Mouse (Mus musculus) midbrain, embryonic 14.5 days (tissue): ENCODE measurements around the gene Rbfox2. TPM values are rescaled to one million over a fixed set of nuclear protein-coding genes. Genes with fewer than 3 reads are reported as not detected.

ENCODE experiments used
- ATAC-seq: fragments of 200-750 bp; cut with Nextera tagmentation; 2 replicates; pipeline ENCODE4 v1.8.0; 2017; ENCODE audit warnings: moderate number of reproducible peaks, moderate library complexity; ENCODE audit not compliant: low FRiP score, low TSS enrichment
- DNase-seq: peaks from one replicate; pipeline ENCODE4 v3.0.0-alpha.2; 2015
- H3K27ac ChIP-seq: fragments of 300-500 bp; sonication (generic); replicated peaks from 2 replicates; pipeline ENCODE4 v1.5.1; 2014; ENCODE audit warnings: mild to moderate bottlenecking, low read depth, low read length, moderate library complexity
- H3K27me3 ChIP-seq: fragments of 300-500 bp; sonication (generic); 2 replicates; pipeline ENCODE4 v1.6.1; 2014; ENCODE audit warnings: low read length, control low read depth, mixed read lengths; ENCODE audit not compliant: control insufficient read depth, insufficient read depth
- H3K36me3 ChIP-seq: fragments of 300-500 bp; sonication (generic); 2 replicates; pipeline ENCODE4 v1.6.1; 2014; ENCODE audit warnings: low read length, control low read depth; ENCODE audit not compliant: control insufficient read depth, insufficient read depth
- H3K4me1 ChIP-seq: fragments of 300-500 bp; sonication (generic); 2 replicates; pipeline ENCODE4 v1.6.1; 2014; ENCODE audit warnings: mild to moderate bottlenecking, antibody characterized with exemption, low read length, control low read depth; ENCODE audit not compliant: control insufficient read depth, insufficient read depth
- H3K4me2 ChIP-seq: fragments of 300-500 bp; sonication (generic); 2 replicates; pipeline ENCODE4 v1.6.1; 2014; ENCODE audit warnings: mild to moderate bottlenecking, low read length, moderate library complexity
- H3K4me3 ChIP-seq: fragments of 300-500 bp; sonication (generic); replicated peaks from 2 replicates; pipeline ENCODE4 v1.5.1; 2014; ENCODE audit warnings: low read depth, low read length
- H3K9ac ChIP-seq: fragments of 300-500 bp; sonication (generic); replicated peaks from 2 replicates; pipeline ENCODE4 v1.6.1; 2014; ENCODE audit warnings: mild to moderate bottlenecking, low read length, moderate library complexity
- H3K9me3 ChIP-seq: fragments of 300-500 bp; sonication (generic); 2 replicates; pipeline ENCODE4 v1.6.1; 2016; ENCODE audit warnings: low read length, control low read depth, mixed read lengths; ENCODE audit not compliant: control insufficient read depth
- WGBS: fragments of 180-500 bp; shearing (Covaris S2); extraction: QIAGEN DNeasy Blood & Tissue Kit; methylation state at CpG from one replicate; pipeline ENCODE4 v1.1.7; 2014; 5-methylcytosine and 5-hydroxymethylcytosine counted together
- polyA plus RNA-seq: library from polyadenylated mRNA; unstranded; fragments of >200 nt; fragmentation: Nextera tagmentation; extraction: Ambion mirVana; gene quantifications from 2 replicates; pipeline ENCODE4 v1.2.1, GENCODE M21; 2014

Rbfox2 gene
- polyA plus RNA-seq, 1 experiment from 2014 or later: 195 TPM

DNA sequence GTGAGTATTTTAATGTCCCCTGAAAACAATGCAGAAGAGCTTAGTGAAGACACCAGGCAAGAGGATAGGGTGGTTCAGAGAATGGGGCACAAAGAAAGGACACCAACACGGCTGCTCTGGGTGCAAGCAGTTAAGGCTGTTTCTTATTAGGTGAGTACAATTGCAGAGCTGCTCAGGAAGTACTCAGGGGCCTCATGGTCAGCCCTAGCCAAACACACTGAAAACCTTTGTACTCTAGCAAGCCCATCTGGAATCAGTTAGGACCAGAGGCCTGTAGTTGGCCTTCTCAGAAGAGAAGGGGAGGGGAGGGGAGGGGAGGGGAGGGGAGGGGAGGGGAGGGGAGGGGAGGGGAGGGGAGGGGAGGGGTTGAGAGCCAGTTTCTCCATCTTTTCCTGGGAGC lies 52.2 kb downstream of the Rbfox2 start:
- 29% methylated on average over 1 of the region's 1 CpGs for WGBS
- DNase-seq: no peak
- no peak for ATAC-seq

DNA sequence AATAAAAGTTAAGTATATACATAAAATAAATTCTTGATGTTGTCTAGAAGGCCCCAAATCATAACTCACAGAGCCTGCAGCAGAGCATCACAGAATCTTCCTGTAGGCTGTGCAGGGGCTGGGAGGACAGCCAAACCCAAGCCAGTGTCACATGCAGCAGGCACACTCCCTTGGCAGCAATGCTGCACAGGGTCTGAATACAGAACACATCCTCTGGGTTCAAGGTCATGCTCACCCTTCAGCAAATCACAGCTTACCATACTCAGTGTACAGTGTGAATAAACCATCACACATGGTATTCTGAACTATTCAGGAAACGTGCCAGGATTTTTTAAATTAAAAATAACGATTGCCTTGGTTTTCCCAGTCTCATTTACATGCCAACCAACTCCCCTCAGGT lies 52.7 kb downstream of the Rbfox2 start:
- H3K4me1 ChIP-seq: peaks cover 13% of the 10 kb centered on the region
- H3K9me3 ChIP-seq: no peaks in the 10 kb centered on the region
- peak overlapping the region; percentile 49; the same call in 1 of the 2 replicates for H3K27ac ChIP-seq
- WGBS: 68% methylated on average over 2 of the region's 2 CpGs
- H3K27me3 ChIP-seq: no peaks in the 10 kb centered on the region
- ATAC-seq (no peak), DNase-seq (peak; percentile 24)
- no peak overlapping the region for H3K4me2 ChIP-seq
- H3K36me3 ChIP-seq: no peaks in the 10 kb centered on the region
- H3K9ac ChIP-seq: no peak overlapping the region
- H3K4me3 ChIP-seq: no peak overlapping the region

More for the DNA sequence above, 52.2 kb downstream of the Rbfox2 start:
- H3K4me1 ChIP-seq: peaks cover 13% of the 10 kb centered on the region
- no peaks in the 10 kb centered on the region for H3K36me3 ChIP-seq
- no peaks in the 10 kb centered on the region for H3K9me3 ChIP-seq
- H3K9ac ChIP-seq: no peak overlapping the region
- H3K4me3 ChIP-seq: no peak overlapping the region
- no peaks in the 10 kb centered on the region for H3K27me3 ChIP-seq
- peak overlapping the region; percentile 49; the same call in 1 of the 2 replicates for H3K27ac ChIP-seq
- H3K4me2 ChIP-seq: no peak overlapping the region

DNA sequence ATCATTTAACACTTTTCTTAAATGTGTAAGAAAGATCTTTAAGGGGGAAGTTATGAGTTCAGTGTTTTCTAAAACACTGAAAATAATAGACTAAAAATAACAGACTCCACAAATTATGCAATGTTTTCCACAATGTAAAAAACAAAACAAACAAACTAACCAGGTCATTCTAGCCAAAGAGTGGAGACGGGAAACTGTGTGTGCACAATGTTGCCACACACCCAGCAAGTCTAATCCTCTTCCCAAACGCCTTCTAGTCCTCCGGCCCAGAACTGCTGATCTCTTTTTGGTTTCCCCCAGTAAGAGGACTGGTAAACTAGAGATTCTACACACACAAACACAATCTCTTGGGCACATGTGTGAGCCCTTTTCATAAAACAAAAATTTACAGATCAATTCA lies 55.1 kb downstream of the Rbfox2 start:
- Histone ChIP-seq H3K4me1 (peaks cover 6% of the 10 kb centered on the region; the same call in 1 of the 2 replicates), H3K9me3 (no peaks in the 10 kb centered on the region), H3K4me2 (no peak overlapping the region), H3K36me3 (no peaks in the 10 kb centered on the region), H3K27me3 (no peaks in the 10 kb centered on the region), H3K27ac (no peak overlapping the region), H3K9ac (no peak overlapping the region), H3K4me3 (no peak overlapping the region)
- DNase-seq (no peak), ATAC-seq (no peak)
- WGBS: 65% methylated on average over 3 of the region's 3 CpGs

DNA sequence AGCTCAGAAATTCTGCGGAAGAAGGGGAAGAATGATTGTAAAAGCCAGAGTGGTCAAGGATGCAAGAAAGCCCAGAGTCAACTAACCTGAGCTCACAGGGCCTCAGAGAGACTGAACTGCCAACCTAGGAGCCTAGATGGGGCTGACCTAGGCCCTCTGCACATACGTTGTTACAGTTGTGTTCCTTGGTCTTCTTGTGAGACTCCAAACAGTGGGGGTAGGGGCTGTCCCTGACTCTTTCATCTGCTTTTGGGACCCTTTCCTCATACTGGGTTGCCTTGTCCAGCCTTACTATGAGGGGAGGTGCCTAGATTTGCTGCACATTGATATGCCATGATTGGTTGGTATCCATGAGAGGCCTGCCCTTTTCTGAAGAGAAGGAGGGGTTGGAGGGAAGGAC lies 56.0 kb downstream of the Rbfox2 start:
- Histone ChIP-seq H3K9ac (no peak overlapping the region), H3K27ac (no peak overlapping the region), H3K4me3 (no peak overlapping the region), H3K9me3 (no peaks in the 10 kb centered on the region), H3K4me1 (peaks cover 15% of the 10 kb centered on the region), H3K27me3 (no peaks in the 10 kb centered on the region), H3K36me3 (no peaks in the 10 kb centered on the region), H3K4me2 (no peak overlapping the region)
- DNase-seq (no peak), ATAC-seq (no peak)
- WGBS: 92% methylated on average over 2 of the region's 2 CpGs

DNA sequence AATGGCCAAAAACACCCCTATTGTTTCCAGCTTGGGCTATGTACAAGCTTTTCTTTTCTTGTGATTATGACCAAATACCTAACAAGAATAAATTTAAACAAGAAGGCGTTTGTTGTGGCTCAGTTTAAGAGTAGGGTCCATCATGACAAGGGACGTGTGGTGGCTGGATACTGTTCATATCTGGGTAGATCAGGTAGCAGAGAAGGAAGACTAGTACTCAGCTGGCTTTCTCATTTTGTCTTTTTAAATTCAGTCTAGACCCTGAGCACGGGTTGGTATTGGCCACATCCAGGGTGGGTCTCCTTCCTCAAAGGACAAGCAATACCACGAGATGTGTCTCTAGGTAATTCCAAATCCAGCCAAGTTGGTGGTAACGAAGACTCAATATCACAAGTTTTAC lies 57.4 kb downstream of the Rbfox2 start:
- no peaks in the 10 kb centered on the region for H3K27me3 ChIP-seq
- H3K27ac ChIP-seq: no peak overlapping the region
- no peak for ATAC-seq
- H3K4me3 ChIP-seq: no peak overlapping the region
- DNase-seq: no peak
- H3K9me3 ChIP-seq: no peaks in the 10 kb centered on the region
- no peaks in the 10 kb centered on the region for H3K36me3 ChIP-seq
- peaks cover 18% of the 10 kb centered on the region for H3K4me1 ChIP-seq
- no peak overlapping the region for H3K4me2 ChIP-seq
- no peak overlapping the region for H3K9ac ChIP-seq
- WGBS: 90% methylated on average over 5 of the region's 5 CpGs

DNA sequence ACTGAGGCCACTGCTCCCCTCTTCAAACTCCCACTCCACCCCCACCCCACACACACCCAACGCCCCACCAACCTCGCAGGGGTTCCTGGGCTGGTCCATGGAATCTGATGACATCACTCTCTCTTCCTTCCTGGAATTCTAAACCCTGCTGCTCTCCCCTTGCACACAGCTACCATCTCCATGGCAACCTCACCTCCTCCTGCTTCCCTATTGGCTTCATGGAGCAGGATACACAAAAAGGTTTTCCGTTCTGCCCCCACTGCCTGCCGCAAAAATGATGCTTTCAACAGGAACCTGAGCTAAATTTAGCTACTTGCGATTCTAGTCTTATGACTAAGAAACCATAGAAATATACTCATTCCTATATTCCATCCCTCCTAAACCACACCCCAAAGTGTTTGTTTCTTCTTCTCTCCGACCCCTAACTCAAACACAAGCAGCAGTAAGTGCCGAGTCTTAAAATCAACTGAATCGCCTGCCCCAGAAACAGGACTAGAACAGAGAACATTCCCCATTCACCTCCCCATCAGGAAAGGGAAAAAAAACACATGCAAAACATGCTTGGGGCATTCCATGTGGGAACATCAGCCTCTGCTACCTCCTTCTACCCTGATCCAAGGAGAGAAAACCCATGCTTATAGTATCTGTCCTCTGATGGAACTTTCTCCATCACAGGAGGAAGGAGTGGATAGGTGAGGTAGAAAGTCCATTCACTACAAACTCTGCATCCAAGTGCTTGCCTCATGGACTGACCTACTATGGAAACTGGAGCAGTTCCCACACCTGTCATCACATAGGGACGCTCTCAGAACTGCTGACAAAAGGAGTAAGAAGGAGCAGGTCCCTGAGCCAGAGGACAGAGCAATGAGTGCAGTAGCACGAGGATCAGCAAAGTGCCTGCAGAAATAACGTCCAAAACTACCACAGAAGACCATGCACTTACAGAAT lies 61.1 kb downstream of the Rbfox2 start:
- 9% methylated on average over 11 of the region's 11 CpGs for WGBS
- Histone ChIP-seq H3K4me3 (peak overlapping the region; percentile 39), H3K4me1 (peaks cover 26% of the 10 kb centered on the region), H3K9me3 (no peaks in the 10 kb centered on the region), H3K4me2 (peak overlapping the region; percentile 60), H3K27me3 (no peaks in the 10 kb centered on the region), H3K36me3 (no peaks in the 10 kb centered on the region), H3K9ac (peak overlapping the region; percentile 57), H3K27ac (peak overlapping the region; percentile 86)
- DNase-seq (peak; percentile 91), ATAC-seq (peak; percentile 90)

DNA sequence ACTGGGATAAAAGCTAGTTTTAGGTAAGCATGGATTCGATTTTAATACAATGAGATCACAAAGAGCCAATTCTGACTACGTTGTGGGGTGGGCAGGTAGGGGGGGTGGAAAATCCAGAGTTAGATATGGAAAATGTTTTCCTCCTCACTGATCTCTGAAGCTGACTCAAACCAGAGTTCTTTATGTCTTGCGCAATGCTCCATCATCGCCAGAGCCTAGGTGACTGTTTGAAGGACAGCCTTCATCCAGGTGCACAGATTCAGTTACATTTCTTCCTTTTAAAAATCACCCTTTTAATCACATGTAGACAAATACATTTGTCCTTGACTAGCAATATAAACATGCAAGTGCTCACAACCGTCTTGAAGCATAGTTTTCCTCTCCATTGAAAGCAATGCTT lies 62.2 kb downstream of the Rbfox2 start:
- H3K9ac ChIP-seq: peak overlapping the region; percentile 57; the same call in 1 of the 2 replicates
- H3K27ac ChIP-seq: peak overlapping the region; percentile 86
- 75% methylated on average over 5 of the region's 5 CpGs for WGBS
- H3K4me1 ChIP-seq: peaks cover 30% of the 10 kb centered on the region
- H3K4me3 ChIP-seq: peak overlapping the region; percentile 39
- H3K9me3 ChIP-seq: no peaks in the 10 kb centered on the region
- no peak for ATAC-seq
- peak; percentile 30 for DNase-seq
- no peaks in the 10 kb centered on the region for H3K36me3 ChIP-seq
- peak overlapping the region; percentile 60 for H3K4me2 ChIP-seq
- no peaks in the 10 kb centered on the region for H3K27me3 ChIP-seq

DNA sequence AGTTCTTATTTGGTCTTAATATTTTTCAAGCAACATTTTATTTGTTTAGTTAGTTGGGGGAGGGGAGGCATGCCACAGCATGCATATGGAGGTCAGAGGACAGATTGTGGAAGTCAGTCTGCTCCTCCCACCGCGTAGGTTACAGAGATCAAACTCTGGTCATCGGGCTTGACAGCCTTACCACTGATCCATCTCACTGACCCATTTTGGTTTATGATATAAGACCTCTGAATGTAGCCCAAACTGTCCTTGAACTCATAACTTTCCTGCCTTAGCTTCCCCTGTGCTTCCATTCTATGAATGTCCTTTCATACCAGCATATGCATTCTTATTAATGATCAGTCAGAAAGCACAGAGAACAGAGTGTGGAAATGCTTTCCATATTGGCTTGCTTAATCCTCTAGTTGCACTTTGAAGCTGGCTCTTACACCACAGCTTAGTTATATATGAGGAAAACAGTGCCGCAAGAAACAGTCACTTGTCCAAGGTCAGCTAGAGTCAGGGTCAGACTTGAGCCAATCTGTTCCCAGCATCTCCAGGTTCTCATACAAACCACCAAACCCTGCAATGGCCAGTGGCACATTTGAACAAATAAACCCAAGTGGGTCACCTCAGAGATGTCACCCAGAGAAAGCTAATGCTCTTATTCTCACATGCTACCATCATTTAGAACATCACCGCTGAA lies 62.8 kb downstream of the Rbfox2 start:
- Histone ChIP-seq H3K4me3 (peak overlapping the region; percentile 39), H3K36me3 (no peaks in the 10 kb centered on the region), H3K27me3 (no peaks in the 10 kb centered on the region), H3K27ac (peak overlapping the region; percentile 86), H3K9me3 (no peaks in the 10 kb centered on the region), H3K9ac (peak overlapping the region; percentile 57; the same call in 1 of the 2 replicates), H3K4me1 (peaks cover 32% of the 10 kb centered on the region), H3K4me2 (peak overlapping the region; percentile 60)
- no peak for ATAC-seq
- no peak for DNase-seq
- 88% methylated on average over 5 of the region's 5 CpGs for WGBS
